Mouse (Mus musculus): Measurements from ENCODE around the gene Prmt2. TPM values are rescaled to one million over a fixed set of nuclear protein-coding genes. Genes with fewer than 3 reads are reported as not detected.

Gene Prmt2
- polyA plus RNA-seq (2015; fragmentation: Nextera tagmentation; extraction: Ambion mirVana): 38.0 and 44.1 TPM in 2 replicates

DNA sequence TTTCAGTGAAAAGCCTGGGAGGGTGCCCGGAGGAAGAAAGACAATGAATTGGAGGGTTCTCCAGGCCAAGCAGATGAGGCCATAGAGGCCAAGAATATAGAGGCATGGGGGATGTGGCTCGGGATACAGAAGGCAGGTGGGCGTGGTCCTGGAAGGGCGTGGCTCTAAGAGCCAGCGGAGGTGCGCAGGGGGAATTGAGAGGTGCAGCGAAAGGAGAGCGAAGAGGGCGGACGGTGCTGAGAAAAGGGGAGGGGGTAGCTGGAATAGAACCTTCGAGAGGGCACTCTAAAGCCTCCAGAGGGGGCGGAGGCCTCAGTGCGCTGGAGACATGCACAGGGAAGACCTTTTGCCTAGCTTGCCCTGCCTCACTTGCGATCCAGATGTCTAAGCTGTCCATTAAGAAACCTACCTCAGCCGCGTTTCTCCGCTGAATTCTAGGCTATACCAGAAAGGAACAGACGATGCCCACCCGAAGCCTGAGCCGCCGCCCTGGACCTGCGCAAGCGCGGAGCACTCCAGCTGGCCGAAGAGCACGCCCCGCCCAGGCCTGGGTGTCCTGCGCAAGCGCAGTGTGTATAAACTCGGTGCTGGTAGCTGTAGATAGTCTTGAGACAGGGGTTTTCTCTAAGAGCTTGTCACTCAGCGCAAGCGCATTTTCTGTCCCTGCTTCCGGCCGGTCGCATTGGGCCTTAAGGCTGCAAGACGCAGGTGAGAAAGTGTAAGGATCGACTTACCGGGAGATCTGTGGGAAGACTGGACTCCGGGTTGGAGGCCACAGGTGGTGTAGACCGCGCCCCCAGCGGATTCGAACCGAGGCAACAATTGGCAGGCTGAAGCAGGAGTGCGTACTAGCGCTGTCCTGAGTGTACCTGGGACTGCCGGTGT is at the start of gene Prmt2:
TSS of gene Prmt2 (minus strand) at position 525 of the 885 bp plus-strand sequence.
- H3K4me1 ChIP-seq (replicated peaks; ENCODE audit: insufficient read depth, low read length): no peaks in the 10 kb centered on the region
- peak; percentile 96 for DNase-seq (ENCODE audit: low spot score)
- ATAC-seq (replicated peaks; ENCODE audit: low FRiP score, low read depth): peak; percentile 97
- peak within 1 kb of the TSS; percentile 79 for H3K27ac ChIP-seq
- peak within 1 kb of the TSS; percentile 67 for H3K9ac ChIP-seq (ENCODE audit: low read depth, low read length)
- no peaks in the 10 kb centered on the region for H3K27me3 ChIP-seq (ENCODE audit: insufficient read depth, low read length)
- no peaks in the 10 kb centered on the region for H3K36me3 ChIP-seq (ENCODE audit: insufficient read depth, low read length)
- no peaks in the 10 kb centered on the region for H3K9me3 ChIP-seq (replicated peaks; ENCODE audit: low read length)
- TF ChIP-seq CTCF (IDR thresholded peaks at IDR 0.05; ENCODE audit: low read depth): peak; percentile 21; the same call in 1 of the 2 replicates
- H3K4me3 ChIP-seq (replicated peaks; ENCODE audit: low read depth, low read length): peak within 1 kb of the TSS; percentile 67
- H3K4me2 ChIP-seq (ENCODE audit: low read length): peak within 1 kb of the TSS; percentile 76
- WGBS: under 1% methylated on average over 45 of the region's 47 CpGs

DNA sequence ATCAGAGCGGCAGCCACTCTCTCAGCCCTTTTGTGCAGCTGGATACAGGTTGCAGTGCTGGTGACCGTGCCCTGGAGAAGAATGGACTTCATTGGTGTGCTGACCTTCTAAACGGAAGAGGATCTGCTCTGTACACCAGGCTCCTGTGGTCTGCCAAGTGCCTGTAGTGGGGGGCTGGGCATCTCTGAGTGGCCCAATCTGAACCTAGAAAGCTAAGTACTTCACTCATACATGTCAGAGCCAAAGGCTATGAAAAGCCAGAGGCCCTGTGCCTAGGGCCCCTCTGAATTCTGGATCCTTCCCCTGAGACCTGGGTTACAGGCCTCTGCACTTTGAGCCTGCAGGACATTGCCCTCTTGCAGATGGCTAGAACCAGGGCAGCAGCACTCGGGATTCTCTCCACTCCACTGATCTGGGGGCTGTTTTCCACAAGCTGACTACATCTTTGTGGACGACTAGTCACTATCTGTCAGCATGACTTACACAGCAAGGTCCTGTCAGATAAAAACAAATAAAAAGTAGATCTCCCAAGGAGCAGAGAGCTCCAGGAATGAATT is 41.0 kb upstream of the Prmt2 start:
- no peak overlapping the region for H3K4me2 ChIP-seq (ENCODE audit: low read length)
- no peak for DNase-seq (ENCODE audit: low spot score)
- no peaks in the 10 kb centered on the region for H3K9me3 ChIP-seq (replicated peaks; ENCODE audit: low read length)
- H3K36me3 ChIP-seq (ENCODE audit: insufficient read depth, low read length): peaks cover 45% of the 10 kb centered on the region
- no peaks in the 10 kb centered on the region for H3K27me3 ChIP-seq (ENCODE audit: insufficient read depth, low read length)
- 67% methylated on average over 5 of the region's 5 CpGs for WGBS
- H3K4me1 ChIP-seq (replicated peaks; ENCODE audit: insufficient read depth, low read length): no peaks in the 10 kb centered on the region
- no peak overlapping the region for H3K4me3 ChIP-seq (replicated peaks; ENCODE audit: low read depth, low read length)
- no peak overlapping the region for H3K9ac ChIP-seq (ENCODE audit: low read depth, low read length)
- no peak overlapping the region for H3K27ac ChIP-seq
- ATAC-seq (replicated peaks; ENCODE audit: low FRiP score, low read depth): 0 out of 2 replicates have a peak, but pooled peaks have one; percentile 55
- TF ChIP-seq CTCF (IDR thresholded peaks at IDR 0.05; ENCODE audit: low read depth): no peak

DNA sequence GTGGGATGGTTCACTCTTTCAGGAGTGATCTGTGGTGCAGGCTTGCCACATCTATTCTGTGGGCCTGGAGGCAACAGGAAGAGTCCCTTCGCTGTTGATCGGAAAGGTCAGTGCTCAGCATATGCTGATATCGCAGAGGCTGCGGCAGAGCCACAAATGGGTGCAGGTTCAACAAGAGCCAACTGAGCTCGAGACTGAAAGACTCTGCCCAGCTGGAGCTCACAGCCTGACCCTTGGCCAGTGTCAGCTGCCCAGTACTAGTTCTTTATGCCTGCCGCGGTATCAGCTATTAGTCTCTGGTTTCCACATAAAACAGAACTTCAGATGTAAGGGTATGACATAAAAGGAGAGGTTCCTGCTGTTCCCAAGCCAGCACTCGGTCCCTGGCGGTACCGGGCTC is 37.6 kb upstream of the Prmt2 start:
- H3K4me3 ChIP-seq (replicated peaks; ENCODE audit: low read depth, low read length): no peak overlapping the region
- TF ChIP-seq CTCF (IDR thresholded peaks at IDR 0.05; ENCODE audit: low read depth): no peak
- no peaks in the 10 kb centered on the region for H3K9me3 ChIP-seq (replicated peaks; ENCODE audit: low read length)
- ATAC-seq (replicated peaks; ENCODE audit: low FRiP score, low read depth) (no peak), DNase-seq (ENCODE audit: low spot score) (no peak)
- no peak overlapping the region for H3K9ac ChIP-seq (ENCODE audit: low read depth, low read length)
- peaks cover 56% of the 10 kb centered on the region for H3K36me3 ChIP-seq (ENCODE audit: insufficient read depth, low read length)
- H3K27me3 ChIP-seq (ENCODE audit: insufficient read depth, low read length): no peaks in the 10 kb centered on the region
- H3K4me1 ChIP-seq (replicated peaks; ENCODE audit: insufficient read depth, low read length): no peaks in the 10 kb centered on the region
- 73% methylated on average over 10 of the region's 10 CpGs for WGBS
- H3K4me2 ChIP-seq (ENCODE audit: low read length): no peak overlapping the region
- H3K27ac ChIP-seq: no peak overlapping the region

DNA sequence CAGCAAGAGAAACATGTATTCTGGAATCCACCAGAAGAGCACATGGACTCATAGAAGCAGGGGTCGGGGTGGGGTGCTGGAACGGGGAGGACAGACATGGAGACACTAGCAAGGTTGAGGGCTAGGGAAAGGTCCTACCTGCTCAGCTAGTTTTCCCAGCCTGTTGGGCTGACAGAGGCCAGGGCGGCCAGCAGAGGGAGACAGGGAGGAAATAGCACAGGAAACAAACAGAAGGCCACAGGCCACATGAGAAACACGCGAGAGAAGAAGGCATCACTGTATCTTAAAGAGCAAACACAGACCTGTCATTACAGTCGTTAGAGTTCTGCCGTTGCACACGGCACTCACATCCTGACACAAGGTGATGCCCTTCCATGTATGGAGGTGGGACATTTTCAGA is 33.6 kb upstream of the Prmt2 start:
- TF ChIP-seq CTCF (IDR thresholded peaks at IDR 0.05; ENCODE audit: low read depth): peak; percentile 71
- Histone ChIP-seq H3K4me3 (replicated peaks; ENCODE audit: low read depth, low read length) (no peak overlapping the region), H3K4me2 (ENCODE audit: low read length) (no peak overlapping the region), H3K4me1 (replicated peaks; ENCODE audit: insufficient read depth, low read length) (no peaks in the 10 kb centered on the region), H3K9me3 (replicated peaks; ENCODE audit: low read length) (no peaks in the 10 kb centered on the region), H3K36me3 (ENCODE audit: insufficient read depth, low read length) (peaks cover 63% of the 10 kb centered on the region; the same call in 1 of the 2 replicates), H3K9ac (ENCODE audit: low read depth, low read length) (no peak overlapping the region), H3K27me3 (ENCODE audit: insufficient read depth, low read length) (no peaks in the 10 kb centered on the region), H3K27ac (no peak overlapping the region)
- DNase-seq (ENCODE audit: low spot score): peak; percentile 51
- no peak for ATAC-seq (replicated peaks; ENCODE audit: low FRiP score, low read depth)
- 47% methylated on average over 8 of the region's 8 CpGs for WGBS

DNA sequence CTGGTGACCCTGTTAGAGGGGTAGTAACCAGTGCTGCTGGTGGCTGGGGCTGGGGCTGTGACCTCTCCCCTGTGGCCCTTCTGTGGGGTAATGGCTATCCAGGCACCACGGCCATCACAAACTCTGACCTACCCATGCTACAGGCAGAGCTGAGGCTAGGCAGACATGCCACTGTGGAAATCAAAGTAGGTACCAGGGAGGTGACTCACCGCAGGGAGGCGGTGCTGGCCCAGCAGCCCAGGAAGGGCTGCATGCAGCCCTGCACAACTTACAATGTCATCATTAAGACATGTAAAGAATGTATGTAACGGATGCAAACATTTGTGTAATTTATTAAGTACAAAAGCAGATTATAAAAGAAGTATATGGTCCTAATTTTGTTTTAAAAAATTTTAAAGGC is 24.8 kb upstream of the Prmt2 start:
- no peaks in the 10 kb centered on the region for H3K9me3 ChIP-seq (replicated peaks; ENCODE audit: low read length)
- no peak for DNase-seq (ENCODE audit: low spot score)

DNA sequence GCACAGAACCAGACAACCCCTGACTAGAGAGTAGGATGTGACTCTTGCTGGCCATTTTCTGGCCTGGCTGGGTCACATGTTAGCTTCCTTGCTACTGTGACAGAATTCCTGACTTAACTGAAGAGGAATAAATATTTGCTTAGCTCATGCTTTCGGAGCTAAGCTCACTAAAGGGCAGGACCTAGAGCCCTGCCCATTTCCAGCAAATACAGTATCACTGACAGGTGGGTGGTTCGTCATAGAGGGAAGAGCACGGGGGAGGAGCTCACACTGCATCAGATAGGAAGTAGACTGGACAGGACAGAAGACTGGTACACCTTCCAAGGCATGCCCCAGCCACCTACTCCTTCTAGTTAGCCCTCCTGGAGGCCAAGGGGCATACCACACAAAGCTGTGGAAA is 23.8 kb upstream of the Prmt2 start:
- Histone ChIP-seq H3K27me3 (ENCODE audit: insufficient read depth, low read length) (no peaks in the 10 kb centered on the region), H3K4me1 (replicated peaks; ENCODE audit: insufficient read depth, low read length) (0 out of 2 replicates have a peak, but pooled peaks cover 2% of the 10 kb centered on the region), H3K9me3 (replicated peaks; ENCODE audit: low read length) (no peaks in the 10 kb centered on the region), H3K4me2 (ENCODE audit: low read length) (no peak overlapping the region), H3K9ac (ENCODE audit: low read depth, low read length) (no peak overlapping the region), H3K27ac (no peak overlapping the region), H3K4me3 (replicated peaks; ENCODE audit: low read depth, low read length) (no peak overlapping the region), H3K36me3 (ENCODE audit: insufficient read depth, low read length) (peaks cover 15% of the 10 kb centered on the region; the same call in 1 of the 2 replicates)
- TF ChIP-seq CTCF (IDR thresholded peaks at IDR 0.05; ENCODE audit: low read depth): no peak
- DNase-seq (ENCODE audit: low spot score): no peak
- ATAC-seq (replicated peaks; ENCODE audit: low FRiP score, low read depth): peak; percentile 47
- 59% methylated on average over 3 of the region's 3 CpGs for WGBS

More for the DNA sequence above, 24.8 kb upstream of the Prmt2 start:
- Histone ChIP-seq H3K4me1 (replicated peaks; ENCODE audit: insufficient read depth, low read length) (0 out of 2 replicates have a peak, but pooled peaks cover 2% of the 10 kb centered on the region), H3K4me2 (ENCODE audit: low read length) (no peak overlapping the region), H3K9ac (ENCODE audit: low read depth, low read length) (no peak overlapping the region), H3K27me3 (ENCODE audit: insufficient read depth, low read length) (no peaks in the 10 kb centered on the region), H3K36me3 (ENCODE audit: insufficient read depth, low read length) (peaks cover 20% of the 10 kb centered on the region), H3K4me3 (replicated peaks; ENCODE audit: low read depth, low read length) (no peak overlapping the region), H3K27ac (no peak overlapping the region)
- TF ChIP-seq CTCF (IDR thresholded peaks at IDR 0.05; ENCODE audit: low read depth): no peak
- ATAC-seq (replicated peaks; ENCODE audit: low FRiP score, low read depth): no peak
- WGBS: 74% methylated on average over 4 of the region's 4 CpGs
